Mouse (Mus musculus) ES-E14 (cell line): ENCODE results near the gene Rnd3.

ENCODE experiments used
- CHD2 ChIP-seq: IDR thresholded peaks from 2 replicates; pipeline ENCODE4 v1.6.1; 2014; ENCODE audit warnings: mild to moderate bottlenecking, low read depth, low read length, inconsistent platforms
- HCFC1 ChIP-seq: IDR thresholded peaks from 2 replicates; pipeline ENCODE4 v1.6.1; 2012; ENCODE audit warnings: low read length, inconsistent platforms, borderline replicate concordance; ENCODE audit not compliant: insufficient read depth
- MAFK ChIP-seq: IDR thresholded peaks from 2 replicates; pipeline ENCODE4 v1.6.1; 2014; ENCODE audit warnings: mild to moderate bottlenecking, low read depth, low read length, inconsistent platforms; ENCODE audit not compliant: insufficient read depth

DNA sequence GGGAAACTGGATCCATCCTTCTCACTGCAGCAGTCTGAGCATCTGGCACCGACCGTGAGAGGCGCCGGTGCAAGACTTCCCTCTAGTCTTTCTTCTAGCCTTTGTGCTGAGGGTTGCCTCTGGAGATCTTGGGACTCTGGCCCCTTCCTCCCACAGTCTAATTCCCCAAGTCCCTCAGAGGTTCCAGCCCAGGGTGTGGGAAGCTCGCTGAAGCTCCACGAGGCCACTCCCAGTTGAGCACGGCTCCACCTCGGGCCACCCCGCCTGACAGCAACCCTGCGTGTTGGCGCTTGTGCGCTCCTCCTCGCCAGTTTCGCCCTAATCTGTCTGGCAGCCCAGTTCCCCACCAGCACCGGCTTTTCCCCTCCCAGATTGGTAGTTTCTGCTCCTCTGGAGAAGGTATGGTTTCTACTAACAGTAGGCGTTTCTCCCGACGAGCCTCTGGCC, 2.0 kb downstream of the Rnd3 start:
- TF ChIP-seq CHD2 (no peak), MAFK (no peak), HCFC1 (no peak)
